ENCODE assay signal across 16 mouse cellular contexts in genomic region chr1:41742644-41743331, GRCm38 (mm10).
A peak's percentile ranks its signal among the peaks of the same experiment; 100 is the strongest.
DNase-seq lines count a peak whose midpoint lies in the region; ATAC-seq and TF ChIP-seq lines count a peak whose summit lies in the region.
"Had no signal": no experiment of that assay in that cellular context is flagged by ENCODE, and none has a peak within 500 bp of the region (broad histone marks: within the 10 kb centered on the region; RNA-seq: fewer than 3 reads in every experiment).

No protein-coding gene starts in this region.

- no peaks in the 10 kb centered on the region for H3K27me3 ChIP-seq in kidney, postnatal 0 days (ENCODE audit: insufficient read depth, low read length)
- no peaks in the 10 kb centered on the region for H3K27me3 ChIP-seq in forebrain, embryonic 12.5 days
- H3K27me3 ChIP-seq in hindbrain, embryonic 14.5 days (ENCODE audit: control insufficient read depth, insufficient read depth, low read length), result no peaks in the 10 kb centered on the region
- H3K27me3 ChIP-seq in neural tube, embryonic 13.5 days, result no peaks in the 10 kb centered on the region
- H3K27me3 ChIP-seq in intestine, embryonic 16.5 days (replicated peaks; ENCODE audit: control insufficient read depth, insufficient read depth, low read length), result no peaks in the 10 kb centered on the region
- H3K27me3 ChIP-seq: liver, embryonic 12.5 days; stomach, embryonic 15.5 days had no signal

- ATAC-seq in kidney, postnatal 0 days (replicated peaks; ENCODE audit: low FRiP score, low read depth), result no peak
- ATAC-seq in forebrain, embryonic 12.5 days (ENCODE audit: low FRiP score), result peak; percentile 87; the same call in 1 of the 2 replicates
- no peak for ATAC-seq in hindbrain, embryonic 14.5 days (ENCODE audit: low FRiP score)
- ATAC-seq in neural tube, embryonic 13.5 days (ENCODE audit: low read depth), result peak; percentile 71
- ATAC-seq in intestine, embryonic 16.5 days, result no peak
- ATAC-seq: liver, embryonic 12.5 days; lung, postnatal 0 days had no signal

- no peak overlapping the region for H3K4me3 ChIP-seq in kidney, postnatal 0 days (replicated peaks; ENCODE audit: low read depth, low read length)
- H3K4me3 ChIP-seq in forebrain, embryonic 12.5 days (replicated peaks), result no peak overlapping the region
- H3K4me3 ChIP-seq in hindbrain, embryonic 14.5 days (replicated peaks; ENCODE audit: low read length), result no peak overlapping the region
- H3K4me3 ChIP-seq in neural tube, embryonic 13.5 days, result no peak overlapping the region
- H3K4me3 ChIP-seq in intestine, embryonic 16.5 days (ENCODE audit: low read length), result no peak overlapping the region
- H3K4me3 ChIP-seq: layer of hippocampus, adult 2 months; liver, embryonic 12.5 days; stomach, embryonic 15.5 days had no signal

- H3K9ac ChIP-seq in kidney, postnatal 0 days (ENCODE audit: low read depth, low read length), result no peak overlapping the region
- H3K9ac ChIP-seq in forebrain, embryonic 12.5 days, result no peak overlapping the region
- no peak overlapping the region for H3K9ac ChIP-seq in hindbrain, embryonic 14.5 days
- H3K9ac ChIP-seq in neural tube, embryonic 13.5 days, result no peak overlapping the region
- no peak overlapping the region for H3K9ac ChIP-seq in intestine, embryonic 16.5 days (ENCODE audit: low read depth, low read length)
- H3K9ac ChIP-seq: liver, embryonic 12.5 days; stomach, embryonic 15.5 days had no signal

- peak; percentile 11 for DNase-seq in kidney, postnatal 0 days (ENCODE audit: low spot score)
- DNase-seq in kidney, postnatal 25 days, result no peak
- no peak for DNase-seq in hindbrain, embryonic 14.5 days (ENCODE audit: low spot score)
- DNase-seq in thymus, postnatal 10 days (ENCODE audit: low spot score in 2 of 2), result no peak
- DNase-seq in right cerebral cortex, postnatal 25 days, result no peak
- DNase-seq: cerebellum, postnatal 14 days; gastrocnemius, postnatal 14 days; kidney, adult 18-20 months; thymus, postnatal 4 days had no signal

- no peaks in the 10 kb centered on the region for H3K4me1 ChIP-seq in kidney, postnatal 0 days (replicated peaks; ENCODE audit: insufficient read depth, low read length)
- H3K4me1 ChIP-seq in forebrain, embryonic 12.5 days, result peaks cover 13% of the 10 kb centered on the region
- no peaks in the 10 kb centered on the region for H3K4me1 ChIP-seq in hindbrain, embryonic 14.5 days (replicated peaks; ENCODE audit: control insufficient read depth, insufficient read depth, low read length)
- H3K4me1 ChIP-seq in neural tube, embryonic 13.5 days (replicated peaks), result peaks cover 12% of the 10 kb centered on the region
- no peaks in the 10 kb centered on the region for H3K4me1 ChIP-seq in intestine, embryonic 16.5 days (ENCODE audit: control insufficient read depth, insufficient read depth, low read length)
- H3K4me1 ChIP-seq: liver, embryonic 12.5 days; stomach, embryonic 15.5 days had no signal

- H3K9me3 ChIP-seq in kidney, postnatal 0 days (replicated peaks; ENCODE audit: low read length), result no peaks in the 10 kb centered on the region
- no peaks in the 10 kb centered on the region for H3K9me3 ChIP-seq in forebrain, embryonic 12.5 days
- H3K9me3 ChIP-seq in hindbrain, embryonic 14.5 days (ENCODE audit: control insufficient read depth, low read length), result no peaks in the 10 kb centered on the region
- H3K9me3 ChIP-seq in neural tube, embryonic 13.5 days, result no peaks in the 10 kb centered on the region
- H3K9me3 ChIP-seq in intestine, embryonic 16.5 days (ENCODE audit: control insufficient read depth, low read length), result no peaks in the 10 kb centered on the region
- H3K9me3 ChIP-seq: liver, embryonic 12.5 days; stomach, embryonic 15.5 days had no signal

- no peaks in the 10 kb centered on the region for H3K36me3 ChIP-seq in kidney, postnatal 0 days (ENCODE audit: insufficient read depth, low read length)
- no peaks in the 10 kb centered on the region for H3K36me3 ChIP-seq in forebrain, embryonic 12.5 days (replicated peaks)
- no peaks in the 10 kb centered on the region for H3K36me3 ChIP-seq in hindbrain, embryonic 14.5 days (replicated peaks; ENCODE audit: control insufficient read depth, insufficient read depth)
- H3K36me3 ChIP-seq in neural tube, embryonic 13.5 days, result no peaks in the 10 kb centered on the region
- no peaks in the 10 kb centered on the region for H3K36me3 ChIP-seq in intestine, embryonic 16.5 days (ENCODE audit: control insufficient read depth, insufficient read depth, low read length)
- H3K36me3 ChIP-seq: liver, embryonic 12.5 days; stomach, embryonic 15.5 days had no signal

- no peak for TF ChIP-seq CTCF in kidney, postnatal 0 days (IDR thresholded peaks at IDR 0.05; ENCODE audit: low read depth)

- WGBS in kidney, postnatal 0 days, result 47% methylated on average over 5 of the region's 5 CpGs
- 19% methylated on average over 5 of the region's 5 CpGs for WGBS in forebrain, embryonic 12.5 days
- 23% methylated on average over 5 of the region's 5 CpGs for WGBS in hindbrain, embryonic 14.5 days
- WGBS in neural tube, embryonic 13.5 days, result 20% methylated on average over 5 of the region's 5 CpGs
- 79% methylated on average over 5 of the region's 5 CpGs for WGBS in intestine, embryonic 16.5 days

- H3K27ac ChIP-seq in kidney, postnatal 0 days, result no peak overlapping the region
- peak overlapping the region; percentile 70 for H3K27ac ChIP-seq in forebrain, embryonic 12.5 days
- H3K27ac ChIP-seq in hindbrain, embryonic 14.5 days, result peak overlapping the region; percentile 24; the same call in 1 of the 2 replicates
- no peak overlapping the region for H3K27ac ChIP-seq in neural tube, embryonic 13.5 days (replicated peaks)
- no peak overlapping the region for H3K27ac ChIP-seq in intestine, embryonic 16.5 days (ENCODE audit: low read length)
- H3K27ac ChIP-seq: layer of hippocampus, adult 2 months; liver, embryonic 12.5 days; stomach, embryonic 15.5 days had no signal

- H3K4me2 ChIP-seq in kidney, postnatal 0 days (ENCODE audit: low read length), result no peak overlapping the region
- H3K4me2 ChIP-seq in forebrain, embryonic 12.5 days, result no peak overlapping the region
- H3K4me2 ChIP-seq in hindbrain, embryonic 14.5 days (replicated peaks), result no peak overlapping the region; the same call in 1 of the 2 replicates
- H3K4me2 ChIP-seq in neural tube, embryonic 13.5 days, result 0 out of 2 replicates have a peak overlapping the region, but pooled peaks have one; percentile 9
- no peak overlapping the region for H3K4me2 ChIP-seq in intestine, embryonic 16.5 days (ENCODE audit: low read depth, low read length)
- H3K4me2 ChIP-seq: liver, embryonic 12.5 days; stomach, embryonic 15.5 days had no signal

Comparison
In these comparisons a context has a peak if more than half of its experiments do, and no peak if none do; other contexts are left out.
1. ATAC-seq: peak in forebrain, embryonic 12.5 days (single experiment) and neural tube, embryonic 13.5 days (single experiment); none in kidney, postnatal 0 days (single experiment), hindbrain, embryonic 14.5 days (single experiment) and intestine, embryonic 16.5 days (single experiment).
2. H3K27ac ChIP-seq: peak in forebrain, embryonic 12.5 days (single experiment) and hindbrain, embryonic 14.5 days (single experiment); none in kidney, postnatal 0 days (single experiment), neural tube, embryonic 13.5 days (single experiment) and intestine, embryonic 16.5 days (single experiment).